Comparison of ENCODE assay signal across 1 mouse cellular context in the genomic region with DNA sequence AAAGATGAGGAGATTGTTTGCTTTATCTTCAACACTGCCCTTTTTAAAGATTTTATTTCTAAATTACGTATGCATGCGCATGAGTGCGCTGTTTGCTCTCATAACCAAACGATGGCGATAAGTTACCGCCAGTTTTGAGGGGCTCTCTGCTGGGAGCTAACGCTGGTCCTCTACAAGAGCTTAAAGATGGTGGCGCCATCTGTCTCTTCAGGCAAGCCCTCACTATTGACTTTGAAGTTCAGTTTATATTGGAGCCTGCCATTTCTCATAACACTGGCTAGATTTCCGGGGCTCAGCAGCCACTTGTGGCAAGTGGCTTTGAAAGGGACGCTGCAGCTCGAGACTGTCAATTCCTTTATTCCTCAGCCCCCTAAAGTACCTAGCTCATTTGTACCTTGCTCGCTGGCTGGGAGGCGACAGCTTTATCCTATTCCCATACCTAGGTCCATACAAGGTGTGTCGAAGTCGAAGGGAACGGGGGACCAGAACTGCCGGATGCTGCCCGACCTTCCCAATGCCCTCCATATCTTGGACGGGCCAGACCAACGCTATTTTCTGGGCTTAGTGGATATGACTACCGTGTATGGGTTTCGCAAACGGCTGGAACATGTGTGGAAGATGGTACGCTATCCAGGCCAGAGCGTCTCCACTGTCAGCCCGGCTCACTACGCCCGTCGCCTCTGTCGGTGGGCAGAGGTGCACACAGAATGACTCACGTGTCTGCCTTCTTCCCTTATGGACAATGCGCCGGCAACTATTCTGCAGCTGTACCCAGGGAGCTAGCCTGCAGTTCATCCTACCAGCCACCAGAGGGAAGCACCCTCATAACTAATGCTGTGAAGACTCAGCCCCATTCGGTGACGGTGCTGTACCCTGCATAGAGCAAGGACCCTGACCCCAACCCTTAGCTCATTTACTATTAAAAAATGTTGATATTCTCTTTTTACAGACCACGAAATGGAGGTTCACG.
TF ChIP-seq lines count a peak whose summit lies in the region.

No protein-coding gene starts in this region.

TF ChIP-seq in MEL, 35 proteins besides CTCF, POLR2A, EP300 and RAD21:
- TF ChIP-seq CHD2 (IDR thresholded peaks at IDR 0.05; ENCODE audit: low read length), result no peak
- no peak for TF ChIP-seq MYB (IDR thresholded peaks at IDR 0.05; ENCODE audit: low read depth, low read length)
- TF ChIP-seq ZMIZ1 (IDR thresholded peaks at IDR 0.05; ENCODE audit: low read depth, low read length), result no peak; the same call in 1 of the 2 replicates
- TF ChIP-seq ZNF384 (IDR thresholded peaks at IDR 0.05; ENCODE audit: low read depth, low read length), result no peak
- no peak for TF ChIP-seq KAT2A (conservative IDR thresholded peaks at IDR 0.05; ENCODE audit: low read depth, low read length)
- no peak for TF ChIP-seq JUND (IDR thresholded peaks at IDR 0.05; ENCODE audit: low read depth, low read length)
- peak; percentile 53 for TF ChIP-seq NRF1 (IDR thresholded peaks at IDR 0.05; ENCODE audit: insufficient read depth, low read depth, low read length, poor library complexity, severe bottlenecking)
- no peak for TF ChIP-seq GABPA (IDR thresholded peaks at IDR 0.05; ENCODE audit: low read depth, low read length)
- no peak for TF ChIP-seq TCF12 (IDR thresholded peaks at IDR 0.05; ENCODE audit: low read depth, low read length)
- TF ChIP-seq TBP (IDR thresholded peaks at IDR 0.05; ENCODE audit: low read depth, low read length), result peak; percentile 47; the same call in 1 of the 2 replicates
- TF ChIP-seq MAX (IDR thresholded peaks at IDR 0.05; ENCODE audit: low read length), result peak; percentile 84
- peak; percentile 75 for TF ChIP-seq USF1 (IDR thresholded peaks at IDR 0.05; ENCODE audit: low read depth, low read length)
- no peak for TF ChIP-seq POLR2AphosphoS5 (IDR thresholded peaks at IDR 0.05; ENCODE audit: borderline replicate concordance, low read depth, low read length)
- TF ChIP-seq MXI1 (IDR thresholded peaks at IDR 0.05; ENCODE audit: low read depth, low read length), result peak; percentile 96
- no peak for TF ChIP-seq MAFK (IDR thresholded peaks at IDR 0.05; ENCODE audit: borderline replicate concordance, low read depth, low read length)
- TF ChIP-seq CHD1 (IDR thresholded peaks at IDR 0.05; ENCODE audit: low read depth, low read length), result no peak
- no peak for TF ChIP-seq TAL1 (IDR thresholded peaks at IDR 0.05; ENCODE audit: low read length)
- TF ChIP-seq GATA1 (IDR thresholded peaks at IDR 0.05; ENCODE audit: low read depth, low read length), result 0 out of 2 replicates have a peak, but pooled peaks have one; percentile 7
- 0 out of 2 replicates have a peak, but pooled peaks have one; percentile 43 for TF ChIP-seq POLR2AphosphoS2 (IDR thresholded peaks at IDR 0.05; ENCODE audit: low read length)
- 0 out of 2 replicates have a peak, but pooled peaks have one; percentile 43 for TF ChIP-seq MAZ (IDR thresholded peaks at IDR 0.05; ENCODE audit: low read depth, low read length)
- TF ChIP-seq RCOR1 (IDR thresholded peaks at IDR 0.05; ENCODE audit: low read depth, low read length), result no peak
- TF ChIP-seq USF2 (IDR thresholded peaks at IDR 0.05; ENCODE audit: borderline replicate concordance in 1 of 2, insufficient read depth in 1 of 2, low read depth in 1 of 2, low read length in 2 of 2), result no peak
- no peak for TF ChIP-seq ZKSCAN1 (IDR thresholded peaks at IDR 0.05; ENCODE audit: low read depth, low read length)
- peak; percentile 79 for TF ChIP-seq SMC3 (IDR thresholded peaks at IDR 0.05; ENCODE audit: low read depth, low read length)
- TF ChIP-seq MEF2A (IDR thresholded peaks at IDR 0.05; ENCODE audit: extremely low read depth, insufficient replicate concordance, low read depth, low read length, poor library complexity, severe bottlenecking), result no peak
- 0 out of 2 replicates have a peak, but pooled peaks have one; percentile 34 for TF ChIP-seq ETS1 (IDR thresholded peaks at IDR 0.05; ENCODE audit: low read depth, low read length)
- peak; percentile 64 for TF ChIP-seq ZC3H11A (IDR thresholded peaks at IDR 0.05; ENCODE audit: low read depth, low read length)
- no peak for TF ChIP-seq UBTF (IDR thresholded peaks at IDR 0.05; ENCODE audit: borderline replicate concordance, insufficient read depth, low read depth, low read length)
- no peak for TF ChIP-seq E2F4 (IDR thresholded peaks at IDR 0.05; ENCODE audit: borderline replicate concordance, low read depth, low read length)
- peak; percentile 86 for TF ChIP-seq SIN3A (IDR thresholded peaks at IDR 0.05; ENCODE audit: low read length)
- peak; percentile 88 for TF ChIP-seq BHLHE40 (IDR thresholded peaks at IDR 0.05; ENCODE audit: borderline replicate concordance, low read depth, low read length)
- peak; percentile 47; the same call in 1 of the 2 replicates for TF ChIP-seq HCFC1 (IDR thresholded peaks at IDR 0.05; ENCODE audit: low read depth, low read length)
- peak; percentile 27; the same call in 1 of the 2 replicates for TF ChIP-seq ELF1 (IDR thresholded peaks at IDR 0.05; ENCODE audit: low read depth, low read length)
- peak; percentile 62 for TF ChIP-seq NELFE (IDR thresholded peaks at IDR 0.05; ENCODE audit: low read depth, low read length)
- peak; percentile 83 for TF ChIP-seq MYC (IDR thresholded peaks at IDR 0.05; ENCODE audit: low read depth, low read length)
